Mouse (Mus musculus) megakaryocyte, embryonic 14.5 days (primary cell): ENCODE results near the gene Yars.

Experiments used
- FLI1 ChIP-seq: IDR thresholded peaks from 2 replicates; pipeline ENCODE4 v1.6.1; 2012; ENCODE audit warnings: low read length, inconsistent platforms, mixed read lengths
- GATA1 ChIP-seq: IDR thresholded peaks from 3 replicates; pipeline ENCODE4 v1.6.1; 2012; ENCODE audit warnings: mixed read lengths, low read length, inconsistent platforms, borderline replicate concordance

GRCm38 (mm10) chr4:129158549-129158948 is 31.0 kb upstream of the Yars start:
- TF ChIP-seq GATA1 = no peak
- TF ChIP-seq FLI1 = no peak
